Mouse (Mus musculus) CH12.LX (cell line): ENCODE measurements around the gene Pde4d. TPM values are rescaled to one million over a fixed set of nuclear protein-coding genes. Genes with fewer than 3 reads are reported as not detected.
A peak's percentile ranks its signal among the peaks of the same experiment; 100 is the strongest.

Source experiments
- DNase-seq: peaks from one replicate; pipeline ENCODE4 v3.0.0-alpha.2; 2013; ENCODE audit errors: extremely low read depth
- H3K27ac ChIP-seq: 2 replicates; pipeline ENCODE4 v1.5.1; 2012; ENCODE audit warnings: low read depth, mild to moderate bottlenecking, control low read depth, moderate library complexity; ENCODE audit not compliant: insufficient read depth
- H3K27me3 ChIP-seq: replicated peaks from 2 replicates; pipeline ENCODE3; 2012; ENCODE audit warnings: inconsistent platforms
- H3K36me3 ChIP-seq, 2 experiments: replicated peaks in 1 of 2; 2 replicates each; pipeline versions ENCODE3 to v1.6.1; 2012; ENCODE audit warnings: inconsistent platforms in 1 of 2, low read length in 1 of 2, mild to moderate bottlenecking in 1 of 2, mixed read lengths in 1 of 2, moderate library complexity in 1 of 2; ENCODE audit not compliant: control insufficient read depth in 1 of 2, insufficient read depth in 1 of 2
- H3K4me1 ChIP-seq, 2 experiments: 2 replicates each; pipeline ENCODE4 v1.6.1; 2012; ENCODE audit warnings: inconsistent platforms in 1 of 2, moderate library complexity in 1 of 2; ENCODE audit not compliant: insufficient read depth in 2 of 2, control insufficient read depth in 1 of 2
- H3K4me2 ChIP-seq: 2 replicates; pipeline ENCODE4 v1.6.1; 2012; ENCODE audit warnings: low read depth, mild to moderate bottlenecking, control low read depth; ENCODE audit not compliant: poor library complexity, insufficient read depth, severe bottlenecking
- H3K4me3 ChIP-seq, 3 experiments: fragments of 150-350 bp in 1 of 3; sonication (generic) in 1 of 3; replicated peaks in 1 of 3; 2 replicates each; pipeline versions ENCODE3 to v1.5.1; 2011 to 2012; ENCODE audit warnings: low read depth in 2 of 3, low read length in 2 of 3, mild to moderate bottlenecking in 2 of 3, moderate library complexity in 2 of 3, control low read depth in 1 of 3, improper control_type of control experiment in 1 of 3, inconsistent platforms in 1 of 3, mixed read lengths in 1 of 3; ENCODE audit not compliant: poor library complexity in 1 of 3
- H3K79me2 ChIP-seq: replicated peaks from 2 replicates; pipeline ENCODE4 v1.6.1; 2012; ENCODE audit warnings: mild to moderate bottlenecking, moderate library complexity; ENCODE audit not compliant: control insufficient read depth, poor library complexity, insufficient read depth, severe bottlenecking; ENCODE audit errors: extremely low read depth
- H3K9ac ChIP-seq: 2 replicates; pipeline ENCODE4 v1.6.1; 2012; ENCODE audit warnings: low read depth, mild to moderate bottlenecking, control low read depth, moderate library complexity; ENCODE audit not compliant: insufficient read depth
- H3K9me3 ChIP-seq: replicated peaks from 2 replicates; pipeline ENCODE3; 2012; ENCODE audit warnings: low read length, inconsistent platforms, mixed read lengths
- CHD1 ChIP-seq: IDR thresholded peaks from 2 replicates; pipeline ENCODE4 v1.6.1; 2012; ENCODE audit warnings: low read depth, low read length, improper control_type of control experiment, inconsistent platforms
- CTCF ChIP-seq, 2 experiments: IDR thresholded peaks in 1 of 2; conservative IDR thresholded peaks in 1 of 2; 2 replicates each; pipeline ENCODE4 v1.5.1; 2011 to 2012; ENCODE audit warnings: low read depth in 2 of 2, low read length in 2 of 2, improper control_type of control experiment in 1 of 2, inconsistent platforms in 1 of 2, mild to moderate bottlenecking in 1 of 2, moderate library complexity in 1 of 2
- ETS1 ChIP-seq: conservative IDR thresholded peaks from 2 replicates; pipeline ENCODE4 v1.6.1; 2012; ENCODE audit warnings: low read depth, mild to moderate bottlenecking, inconsistent platforms, low read length, improper control_type of control experiment, moderate library complexity
- GABPA ChIP-seq: IDR thresholded peaks from 2 replicates; pipeline ENCODE4 v1.6.1; 2012; ENCODE audit warnings: low read depth, low read length, improper control_type of control experiment, inconsistent platforms; ENCODE audit not compliant: insufficient replicate concordance
- HCFC1 ChIP-seq: IDR thresholded peaks from 2 replicates; pipeline ENCODE4 v1.6.1; 2012; ENCODE audit warnings: low read depth, mild to moderate bottlenecking, inconsistent platforms, low read length, improper control_type of control experiment
- JUN ChIP-seq: IDR thresholded peaks from 2 replicates; pipeline ENCODE4 v1.6.1; 2011; ENCODE audit warnings: low read depth, mild to moderate bottlenecking, low read length, improper control_type of control experiment, moderate library complexity; ENCODE audit not compliant: insufficient read depth
- KAT2A ChIP-seq: IDR thresholded peaks from 2 replicates; pipeline ENCODE4 v1.6.1; 2012; ENCODE audit warnings: low read length, improper control_type of control experiment, inconsistent platforms; ENCODE audit not compliant: insufficient replicate concordance
- MAFK ChIP-seq: IDR thresholded peaks from 2 replicates; pipeline ENCODE4 v1.6.1; 2011; ENCODE audit warnings: low read length, improper control_type of control experiment; ENCODE audit not compliant: insufficient replicate concordance
- MEF2A ChIP-seq: IDR thresholded peaks from 2 replicates; pipeline ENCODE4 v1.6.1; 2014; ENCODE audit warnings: low read depth, mild to moderate bottlenecking, inconsistent platforms, low read length, improper control_type of control experiment, borderline replicate concordance
- MXI1 ChIP-seq: IDR thresholded peaks from 2 replicates; pipeline ENCODE4 v1.6.1; 2011; ENCODE audit warnings: mild to moderate bottlenecking, low read depth, low read length, improper control_type of control experiment
- MYC ChIP-seq: IDR thresholded peaks from 2 replicates; pipeline ENCODE4 v1.6.1; 2011; ENCODE audit warnings: low read depth, mild to moderate bottlenecking, improper control_type of control experiment, low read length
- PAX5 ChIP-seq: IDR thresholded peaks from 2 replicates; pipeline ENCODE4 v1.6.1; 2012; ENCODE audit warnings: low read length, inconsistent platforms, mixed read lengths
- POLR2A ChIP-seq: IDR thresholded peaks from 2 replicates; pipeline ENCODE4 v1.6.1; 2011; ENCODE audit warnings: low read depth, mild to moderate bottlenecking, improper control_type of control experiment, low read length
- POLR2AphosphoS2 ChIP-seq: IDR thresholded peaks from 2 replicates; pipeline ENCODE4 v1.6.1; 2011; ENCODE audit warnings: low read depth, low read length, improper control_type of control experiment
- RAD21 ChIP-seq: IDR thresholded peaks from 2 replicates; pipeline ENCODE4 v1.6.1; 2011; ENCODE audit warnings: low read depth, mild to moderate bottlenecking, low read length, improper control_type of control experiment, moderate library complexity
- RCOR1 ChIP-seq: conservative IDR thresholded peaks from 2 replicates; pipeline ENCODE4 v1.6.1; 2012; ENCODE audit warnings: low read depth, mild to moderate bottlenecking, inconsistent platforms, low read length, improper control_type of control experiment
- SIN3A ChIP-seq: IDR thresholded peaks from 2 replicates; pipeline ENCODE4 v1.6.1; 2012; ENCODE audit warnings: low read length, improper control_type of control experiment, inconsistent platforms
- SMC3 ChIP-seq: IDR thresholded peaks from 2 replicates; pipeline ENCODE4 v1.6.1; 2011; ENCODE audit warnings: low read depth, low read length, improper control_type of control experiment
- TBP ChIP-seq: conservative IDR thresholded peaks from 2 replicates; pipeline ENCODE4 v1.6.1; 2011; ENCODE audit warnings: low read depth, low read length, improper control_type of control experiment
- TCF12 ChIP-seq: IDR thresholded peaks from 2 replicates; pipeline ENCODE4 v1.6.1; 2014; ENCODE audit warnings: low read depth, mild to moderate bottlenecking, inconsistent platforms, low read length, improper control_type of control experiment
- USF2 ChIP-seq: conservative IDR thresholded peaks from 2 replicates; pipeline ENCODE4 v1.6.1; 2011; ENCODE audit warnings: low read depth, low read length, improper control_type of control experiment
- ZC3H11A ChIP-seq: IDR thresholded peaks from 2 replicates; pipeline ENCODE4 v1.6.1; 2012; ENCODE audit warnings: low read depth, mild to moderate bottlenecking, inconsistent platforms, low read length, improper control_type of control experiment
- ZKSCAN1 ChIP-seq: IDR thresholded peaks from 2 replicates; pipeline ENCODE4 v1.6.1; 2012; ENCODE audit warnings: low read depth, inconsistent platforms, low read length, improper control_type of control experiment, borderline replicate concordance
- ZNF384 ChIP-seq: IDR thresholded peaks from 2 replicates; pipeline ENCODE4 v1.6.1; 2012; ENCODE audit warnings: low read depth, low read length, improper control_type of control experiment, inconsistent platforms
- dilution Hi-C: fragments of 300-500 bp; cut with MboI; formaldehyde crosslinking; loops from 2 replicates; pipeline ENCODE4 v1.14.3; 2020; ENCODE audit warnings: low sequenced_read_pairs; ENCODE audit not compliant: extremely low pct_unique_long_range_greater_than_20kb, extremely low pct_ligation_motif_present
- in situ Hi-C: fragments of 300-500 bp; cut with MboI; formaldehyde crosslinking; loops from 3 replicates; pipeline ENCODE4 v1.14.3; 2019; ENCODE audit warnings: low sequenced_read_pairs, low pct_ligation_motif_present, low pct_unique_long_range_greater_than_20kb, mixed read lengths
- polyA plus RNA-seq: library from polyadenylated mRNA; unstranded; fragments of >175 nt; gene quantifications from 2 replicates; pipeline ENCODE4 v1.2.1, GENCODE M21; 2012; ENCODE audit warnings: low read depth; ENCODE audit not compliant: insufficient read length
- total RNA-seq, 2 experiments: library from RNA; depleted of rRNA; stranded (reverse); fragments of 300-350 nt in 1 of 2; fragments of >200 nt in 1 of 2; gene quantifications; 2 replicates each; pipeline ENCODE4 v1.2.3; 2012 to 2014

The Pde4d gene
- total and polyA plus RNA-seq, 3 experiments, result not detected

DNA sequence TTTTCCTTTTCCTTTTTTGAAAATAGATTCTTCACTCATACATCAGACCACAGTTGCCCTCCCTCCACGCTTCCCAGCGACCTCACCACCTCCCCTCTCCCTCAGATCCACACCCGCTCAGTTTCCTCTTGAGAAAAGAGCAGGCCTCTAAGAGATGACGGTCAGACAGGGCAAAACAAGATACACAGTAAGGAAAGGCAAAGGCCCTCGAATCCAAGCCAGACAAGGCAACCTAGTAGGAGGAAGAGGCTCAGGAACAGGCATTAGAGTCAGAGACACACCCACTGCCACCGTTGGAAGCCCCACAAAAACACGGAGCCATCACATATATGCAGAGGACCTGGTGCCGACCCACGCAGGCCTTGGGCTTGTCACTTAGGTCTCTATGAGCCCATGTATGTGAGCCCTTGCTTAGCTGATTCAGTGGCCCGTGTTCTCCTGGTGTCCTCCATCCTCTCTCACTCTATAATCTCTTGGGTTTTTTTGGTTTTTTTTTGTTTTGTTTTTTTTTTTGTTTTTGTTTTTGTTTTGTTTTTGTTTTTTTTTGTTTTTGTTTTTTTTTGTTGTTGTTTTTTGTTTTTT lies 1097.3 kb downstream of the Pde4d start:
- dilution Hi-C loops, result no loop called here
- H3K9me3 ChIP-seq, result peaks cover 45% of the 10 kb centered on the region
- H3K36me3 ChIP-seq, result no peaks in the 10 kb centered on the region
- DNase-seq, result no peak
- TF ChIP-seq MXI1, result no peak
- no peak for TF ChIP-seq TCF12
- no peak for TF ChIP-seq PAX5
- TF ChIP-seq POLR2A, result no peak
- TF ChIP-seq MYC, result no peak
- no peak for TF ChIP-seq GABPA
- TF ChIP-seq CTCF (conservative IDR thresholded peaks at IDR 0.05 in 1 of 2, IDR thresholded peaks at IDR 0.05 in 1 of 2; ENCODE audit: low read depth in 2 of 2, low read length in 2 of 2), result no peak
- TF ChIP-seq KAT2A, result no peak
- TF ChIP-seq ZNF384, result no peak
- TF ChIP-seq SIN3A, result no peak
- no peak for TF ChIP-seq HCFC1
- no peak for TF ChIP-seq POLR2AphosphoS2
- TF ChIP-seq SMC3, result no peak
- TF ChIP-seq RCOR1, result no peak
- no peak for TF ChIP-seq ZC3H11A
- TF ChIP-seq JUN, result no peak
- TF ChIP-seq, all 38 proteins: peak for 0
- no peaks in the 10 kb centered on the region for H3K4me1 ChIP-seq
- no peak overlapping the region for H3K27ac ChIP-seq
- no peaks in the 10 kb centered on the region for H3K27me3 ChIP-seq
- no peak overlapping the region for H3K4me2 ChIP-seq
- no peak overlapping the region for H3K4me3 ChIP-seq
- H3K79me2 ChIP-seq, result no peaks in the 10 kb centered on the region
- H3K9ac ChIP-seq, result no peak overlapping the region
- in situ Hi-C loops, result no loop called here

DNA sequence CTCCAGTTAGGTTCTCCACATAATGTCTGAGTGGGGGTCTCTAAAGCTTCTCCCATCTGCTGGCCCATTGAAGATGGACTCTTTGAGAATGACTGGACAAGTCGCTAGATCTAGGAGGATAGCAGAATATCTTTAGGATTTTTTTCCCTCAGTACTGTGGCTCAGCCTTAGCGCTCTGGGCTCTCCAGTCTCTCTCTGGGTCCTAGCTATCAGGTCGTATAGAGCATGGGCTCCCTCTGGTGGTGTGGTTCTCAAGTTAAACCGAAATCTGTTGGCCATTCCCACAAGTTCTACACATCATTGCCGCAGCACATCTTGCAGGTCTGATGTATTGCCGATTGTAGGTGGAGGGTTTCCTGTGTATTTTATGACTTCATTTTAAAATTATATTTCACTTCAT lies 1098.0 kb downstream of the Pde4d start:
- dilution Hi-C loops (no loop called here), in situ Hi-C loops (no loop called here)
- Histone ChIP-seq H3K27me3 (no peaks in the 10 kb centered on the region), H3K79me2 (no peaks in the 10 kb centered on the region), H3K4me3 (no peak overlapping the region), H3K9me3 (peaks cover 45% of the 10 kb centered on the region), H3K4me2 (no peak overlapping the region), H3K27ac (no peak overlapping the region), H3K4me1 (no peaks in the 10 kb centered on the region), H3K36me3 (no peaks in the 10 kb centered on the region), H3K9ac (no peak overlapping the region)
- TF ChIP-seq GABPA (no peak), SMC3 (0 out of 2 replicates have a peak, but pooled peaks have one; percentile 17), HCFC1 (no peak), ZC3H11A (no peak), ETS1 (no peak), SIN3A (no peak), ZKSCAN1 (no peak), CTCF (conservative IDR thresholded peaks at IDR 0.05 in 1 of 2, IDR thresholded peaks at IDR 0.05 in 1 of 2; ENCODE audit: low read depth in 2 of 2, low read length in 2 of 2) (peak in 1 of 2 experiments; percentile 20; a peak in 1 of 4 replicates), CHD1 (no peak), USF2 (no peak), MAFK (no peak), MEF2A (no peak), TBP (no peak), RAD21 (peak; percentile 15)
- peak; percentile 8 for DNase-seq
